Mouse (Mus musculus): ENCODE measurements around the gene Cep78. TPM values are rescaled to one million over a fixed set of nuclear protein-coding genes. Genes with fewer than 3 reads are reported as not detected.

The Cep78 gene
- polyA plus RNA-seq, 1 experiment from 2014 or later: 68.7 TPM

DNA sequence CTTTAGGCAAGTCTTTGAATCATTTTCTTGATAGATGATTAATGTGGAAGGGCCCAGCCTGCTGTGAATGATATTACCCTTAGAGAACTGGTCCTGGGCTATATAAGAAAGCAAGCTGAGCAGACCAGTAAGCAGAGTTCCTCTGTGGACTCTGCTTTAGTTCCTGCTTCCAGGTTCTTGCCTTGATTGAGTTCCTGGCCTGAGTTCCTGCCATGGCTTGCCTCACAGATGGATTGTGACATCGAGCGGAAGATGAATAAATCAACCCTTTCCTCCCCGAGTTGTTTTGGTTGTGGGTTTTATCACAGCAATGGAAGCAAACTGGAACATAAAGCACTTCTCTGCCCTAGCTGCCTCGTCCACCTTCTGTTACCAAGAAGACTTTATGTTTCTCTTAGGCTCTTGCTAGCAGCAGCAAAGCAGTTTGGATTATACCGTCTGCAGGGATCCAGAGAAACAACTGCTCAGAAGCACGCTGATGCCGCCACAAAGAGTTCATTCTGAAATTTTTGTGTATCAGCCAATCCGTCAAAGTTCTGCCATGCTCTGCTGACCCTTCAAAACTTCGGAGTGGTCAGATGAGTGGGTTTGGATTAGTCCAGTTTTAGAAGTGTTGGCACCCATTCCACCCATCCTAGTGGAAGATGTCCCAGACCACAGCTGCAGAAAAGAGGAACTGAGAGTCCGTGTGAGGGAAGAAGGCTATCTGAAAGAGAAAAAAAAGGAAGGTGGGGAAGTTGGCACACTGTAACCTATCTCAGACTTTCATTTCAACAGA is 30.6 kb upstream of the Cep78 start:
- no peaks in the 10 kb centered on the region for H3K4me1 ChIP-seq (replicated peaks; ENCODE audit: control insufficient read depth, insufficient read depth, low read length)
- H3K4me3 ChIP-seq (ENCODE audit: low read depth, low read length): no peak overlapping the region
- no peaks in the 10 kb centered on the region; the same call in 1 of the 2 replicates for H3K9me3 ChIP-seq (ENCODE audit: control insufficient read depth, low read length)
- ATAC-seq (replicated peaks; ENCODE audit: low FRiP score): no peak
- no peaks in the 10 kb centered on the region for H3K36me3 ChIP-seq (ENCODE audit: control insufficient read depth, insufficient read depth, low read length)
- DNase-seq (ENCODE audit: low spot score): no peak
- WGBS: 86% methylated on average over 10 of the region's 10 CpGs
- no peak overlapping the region for H3K9ac ChIP-seq (ENCODE audit: low read length)
- H3K4me2 ChIP-seq (ENCODE audit: low read depth, low read length, severe bottlenecking): no peak overlapping the region
- no peak overlapping the region for H3K27ac ChIP-seq (ENCODE audit: low read depth, low read length)
- H3K27me3 ChIP-seq (ENCODE audit: control insufficient read depth, insufficient read depth, low read length): no peaks in the 10 kb centered on the region

DNA sequence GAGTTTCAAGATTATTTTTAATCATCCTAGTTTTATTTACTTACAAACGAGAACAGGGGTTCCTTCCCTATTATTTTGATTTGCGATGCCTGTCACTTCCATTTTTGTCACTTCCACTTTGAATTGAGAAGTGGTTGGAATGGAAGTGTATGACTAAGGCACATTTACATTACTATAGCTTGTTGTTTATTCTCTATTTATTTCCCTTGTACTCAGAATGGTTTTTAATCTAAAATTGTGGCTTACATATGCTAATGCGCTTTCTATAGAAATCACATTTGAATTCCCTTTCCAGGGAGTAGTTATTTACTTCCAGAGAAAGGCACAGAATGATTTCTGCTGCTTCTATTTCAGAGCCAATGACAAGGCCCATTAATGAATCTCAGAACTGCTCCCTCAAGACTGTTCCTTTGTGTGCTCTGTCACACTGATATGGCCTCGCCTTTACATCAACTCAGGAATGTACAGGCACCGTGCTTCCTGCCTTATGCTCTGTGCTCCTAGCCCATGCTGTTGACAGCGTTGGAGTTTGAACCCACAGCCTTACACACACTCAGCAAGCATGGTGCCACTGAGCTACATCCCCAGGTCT is 25.1 kb upstream of the Cep78 start:
- Histone ChIP-seq H3K27ac (ENCODE audit: low read depth, low read length) (no peak overlapping the region), H3K4me1 (replicated peaks; ENCODE audit: control insufficient read depth, insufficient read depth, low read length) (no peaks in the 10 kb centered on the region), H3K36me3 (ENCODE audit: control insufficient read depth, insufficient read depth, low read length) (no peaks in the 10 kb centered on the region), H3K27me3 (ENCODE audit: control insufficient read depth, insufficient read depth, low read length) (no peaks in the 10 kb centered on the region), H3K4me2 (ENCODE audit: low read depth, low read length, severe bottlenecking) (no peak overlapping the region), H3K9ac (ENCODE audit: low read length) (no peak overlapping the region), H3K4me3 (ENCODE audit: low read depth, low read length) (no peak overlapping the region), H3K9me3 (ENCODE audit: control insufficient read depth, low read length) (no peaks in the 10 kb centered on the region)
- ATAC-seq (replicated peaks; ENCODE audit: low FRiP score): no peak
- no peak for DNase-seq (ENCODE audit: low spot score)
- WGBS: 63% methylated on average over 6 of the region's 6 CpGs

DNA sequence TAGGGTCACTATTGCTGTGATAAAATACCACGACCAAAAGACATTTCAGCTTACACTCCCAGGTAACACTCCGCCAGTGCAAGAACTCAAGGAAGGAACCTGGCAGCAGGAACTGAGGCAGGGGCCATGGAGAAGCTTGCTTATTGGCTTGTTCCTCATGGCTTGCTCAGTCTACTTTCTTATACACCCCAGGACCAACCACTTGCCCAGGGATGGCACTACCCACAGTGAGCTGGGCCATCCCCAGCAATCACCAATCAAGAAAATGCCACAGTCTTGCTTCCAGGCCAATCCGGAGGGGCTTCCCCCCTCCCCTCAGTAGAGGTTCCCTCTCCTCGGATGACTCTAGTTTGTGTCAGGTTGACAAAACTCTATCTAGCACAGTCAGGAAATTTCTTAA is 24.3 kb upstream of the Cep78 start:
- no peaks in the 10 kb centered on the region for H3K4me1 ChIP-seq (replicated peaks; ENCODE audit: control insufficient read depth, insufficient read depth, low read length)
- WGBS: 85% methylated on average over 4 of the region's 4 CpGs
- no peaks in the 10 kb centered on the region for H3K36me3 ChIP-seq (ENCODE audit: control insufficient read depth, insufficient read depth, low read length)
- no peak overlapping the region for H3K27ac ChIP-seq (ENCODE audit: low read depth, low read length)
- H3K27me3 ChIP-seq (ENCODE audit: control insufficient read depth, insufficient read depth, low read length): no peaks in the 10 kb centered on the region
- DNase-seq (ENCODE audit: low spot score) (no peak), ATAC-seq (replicated peaks; ENCODE audit: low FRiP score) (no peak)
- no peak overlapping the region for H3K4me3 ChIP-seq (ENCODE audit: low read depth, low read length)
- no peak overlapping the region for H3K4me2 ChIP-seq (ENCODE audit: low read depth, low read length, severe bottlenecking)
- H3K9me3 ChIP-seq (ENCODE audit: control insufficient read depth, low read length): no peaks in the 10 kb centered on the region
- no peak overlapping the region for H3K9ac ChIP-seq (ENCODE audit: low read length)

DNA sequence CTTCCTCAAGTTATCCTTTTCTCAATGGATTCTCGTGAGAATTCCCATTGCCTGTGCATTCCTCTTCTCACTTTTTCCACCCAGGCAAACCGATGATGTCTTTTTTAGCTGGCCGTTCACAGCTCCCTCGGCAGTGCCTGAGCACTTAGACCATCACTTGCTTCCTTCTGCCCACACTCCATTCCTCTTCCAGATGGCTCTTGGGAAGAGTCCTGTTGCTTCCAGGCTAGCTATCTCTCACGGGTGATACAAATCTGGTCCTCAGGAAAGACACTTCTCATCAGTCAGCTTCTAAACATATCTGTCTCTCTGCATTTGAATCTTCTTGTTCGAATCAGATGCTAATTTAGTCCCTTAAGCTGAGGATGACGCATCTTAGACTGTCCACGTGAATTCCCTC is 22.3 kb upstream of the Cep78 start:
- Histone ChIP-seq H3K36me3 (ENCODE audit: control insufficient read depth, insufficient read depth, low read length) (no peaks in the 10 kb centered on the region), H3K9ac (ENCODE audit: low read length) (no peak overlapping the region), H3K4me3 (ENCODE audit: low read depth, low read length) (no peak overlapping the region), H3K4me1 (replicated peaks; ENCODE audit: control insufficient read depth, insufficient read depth, low read length) (no peaks in the 10 kb centered on the region), H3K27me3 (ENCODE audit: control insufficient read depth, insufficient read depth, low read length) (no peaks in the 10 kb centered on the region), H3K27ac (ENCODE audit: low read depth, low read length) (no peak overlapping the region), H3K4me2 (ENCODE audit: low read depth, low read length, severe bottlenecking) (no peak overlapping the region), H3K9me3 (ENCODE audit: control insufficient read depth, low read length) (no peaks in the 10 kb centered on the region)
- ATAC-seq (replicated peaks; ENCODE audit: low FRiP score): no peak
- 90% methylated on average over 8 of the region's 8 CpGs for WGBS
- no peak for DNase-seq (ENCODE audit: low spot score)

DNA sequence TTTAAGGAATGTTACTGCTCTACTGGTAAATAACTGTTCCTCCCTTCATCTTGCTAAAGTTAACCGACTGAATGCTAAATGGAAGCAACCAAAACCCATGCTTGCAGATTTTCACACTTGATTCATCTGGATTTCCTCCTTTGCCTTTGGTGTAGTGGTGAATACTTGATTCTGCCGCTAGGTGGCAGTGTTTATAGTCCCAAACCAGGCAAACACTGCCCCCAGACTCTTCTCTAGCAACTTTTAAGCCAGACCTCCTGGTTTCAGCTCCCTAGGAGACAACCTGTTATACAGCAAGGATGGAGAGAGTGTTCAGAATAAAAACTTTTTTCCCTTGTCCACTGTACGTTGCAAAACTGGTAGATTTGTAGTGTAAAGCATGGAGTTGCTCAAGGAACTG is 13.4 kb upstream of the Cep78 start:
- Histone ChIP-seq H3K4me3 (ENCODE audit: low read depth, low read length) (no peak overlapping the region), H3K4me1 (replicated peaks; ENCODE audit: control insufficient read depth, insufficient read depth, low read length) (no peaks in the 10 kb centered on the region), H3K9me3 (ENCODE audit: control insufficient read depth, low read length) (no peaks in the 10 kb centered on the region), H3K27me3 (ENCODE audit: control insufficient read depth, insufficient read depth, low read length) (no peaks in the 10 kb centered on the region), H3K27ac (ENCODE audit: low read depth, low read length) (no peak overlapping the region), H3K9ac (ENCODE audit: low read length) (no peak overlapping the region), H3K4me2 (ENCODE audit: low read depth, low read length, severe bottlenecking) (no peak overlapping the region), H3K36me3 (ENCODE audit: control insufficient read depth, insufficient read depth, low read length) (no peaks in the 10 kb centered on the region)
- 3% methylated on average over 3 of the region's 3 CpGs for WGBS
- ATAC-seq (replicated peaks; ENCODE audit: low FRiP score) (0 out of 2 replicates have a peak, but pooled peaks have one; percentile 33), DNase-seq (ENCODE audit: low spot score) (peak; percentile 71)

DNA sequence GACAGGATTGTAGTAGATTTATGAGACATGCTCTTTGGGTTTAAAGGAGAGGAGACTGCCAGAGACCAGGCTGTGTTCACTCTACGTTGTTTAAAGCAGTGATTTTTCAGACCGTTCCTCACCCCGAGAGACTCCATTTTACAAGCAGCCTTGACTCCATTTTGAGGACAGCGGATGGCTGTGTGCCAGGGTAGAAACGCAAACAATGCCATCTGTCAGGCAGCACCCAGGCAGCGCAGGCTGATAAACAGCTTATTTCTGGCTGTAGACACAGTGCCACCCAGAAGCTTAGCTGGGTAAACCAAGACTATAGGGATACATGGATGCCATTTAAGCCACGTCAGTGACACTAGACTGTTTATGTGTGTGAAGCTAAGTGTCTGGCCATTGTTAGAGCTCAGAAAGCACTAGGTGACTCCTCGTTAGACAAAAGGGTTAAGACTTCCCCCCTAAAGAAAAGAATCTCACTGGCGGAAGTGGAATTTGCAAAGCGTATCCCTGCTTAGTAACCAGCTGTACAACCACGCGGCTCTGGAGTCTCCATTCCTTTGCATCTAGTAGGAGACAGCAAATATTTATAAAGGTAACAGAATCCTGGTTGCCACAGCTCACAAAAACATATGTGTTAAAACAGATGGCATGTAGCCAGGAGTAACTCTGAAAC is 12.2 kb upstream of the Cep78 start:
- Histone ChIP-seq H3K4me2 (ENCODE audit: low read depth, low read length, severe bottlenecking) (no peak overlapping the region), H3K27ac (ENCODE audit: low read depth, low read length) (no peak overlapping the region)

DNA sequence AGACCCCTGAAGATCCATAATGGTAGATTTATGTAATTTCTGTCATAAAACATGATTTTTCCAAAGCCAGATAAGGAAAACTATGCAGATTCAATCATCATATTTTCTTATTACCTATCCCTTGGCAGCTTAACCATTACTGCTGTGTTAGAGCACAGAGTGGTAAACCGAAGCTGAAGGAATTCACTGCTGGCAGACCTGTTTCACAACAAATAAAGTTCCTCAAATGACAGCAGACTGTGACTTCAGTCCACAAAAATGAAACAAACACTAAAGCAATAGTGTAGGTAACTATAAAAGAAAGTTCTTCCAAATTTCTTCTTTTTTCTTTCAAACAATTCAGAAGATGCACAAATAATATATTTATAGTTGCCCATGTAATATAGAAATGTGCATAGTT is 5.3 kb upstream of the Cep78 start:
- no peak overlapping the region for H3K27ac ChIP-seq (ENCODE audit: low read depth, low read length)
- no peaks in the 10 kb centered on the region for H3K9me3 ChIP-seq (ENCODE audit: control insufficient read depth, low read length)
- 91% methylated on average over 1 of the region's 1 CpGs for WGBS
- H3K4me1 ChIP-seq (replicated peaks; ENCODE audit: control insufficient read depth, insufficient read depth, low read length): no peaks in the 10 kb centered on the region
- ATAC-seq (replicated peaks; ENCODE audit: low FRiP score) (no peak), DNase-seq (ENCODE audit: low spot score) (no peak)
- H3K4me3 ChIP-seq (ENCODE audit: low read depth, low read length): no peak overlapping the region
- no peaks in the 10 kb centered on the region for H3K27me3 ChIP-seq (ENCODE audit: control insufficient read depth, insufficient read depth, low read length)
- no peaks in the 10 kb centered on the region for H3K36me3 ChIP-seq (ENCODE audit: control insufficient read depth, insufficient read depth, low read length)
- H3K9ac ChIP-seq (ENCODE audit: low read length): no peak overlapping the region
- H3K4me2 ChIP-seq (ENCODE audit: low read depth, low read length, severe bottlenecking): no peak overlapping the region

More for the DNA sequence above, 12.2 kb upstream of the Cep78 start:
- H3K9me3 ChIP-seq (ENCODE audit: control insufficient read depth, low read length): no peaks in the 10 kb centered on the region
- no peaks in the 10 kb centered on the region for H3K27me3 ChIP-seq (ENCODE audit: control insufficient read depth, insufficient read depth, low read length)
- DNase-seq (ENCODE audit: low spot score): no peak
- no peaks in the 10 kb centered on the region for H3K36me3 ChIP-seq (ENCODE audit: control insufficient read depth, insufficient read depth, low read length)
- no peak overlapping the region for H3K9ac ChIP-seq (ENCODE audit: low read length)
- no peaks in the 10 kb centered on the region for H3K4me1 ChIP-seq (replicated peaks; ENCODE audit: control insufficient read depth, insufficient read depth, low read length)
- no peak overlapping the region for H3K4me3 ChIP-seq (ENCODE audit: low read depth, low read length)
- ATAC-seq (replicated peaks; ENCODE audit: low FRiP score): no peak
- WGBS: 70% methylated on average over 12 of the region's 12 CpGs

DNA sequence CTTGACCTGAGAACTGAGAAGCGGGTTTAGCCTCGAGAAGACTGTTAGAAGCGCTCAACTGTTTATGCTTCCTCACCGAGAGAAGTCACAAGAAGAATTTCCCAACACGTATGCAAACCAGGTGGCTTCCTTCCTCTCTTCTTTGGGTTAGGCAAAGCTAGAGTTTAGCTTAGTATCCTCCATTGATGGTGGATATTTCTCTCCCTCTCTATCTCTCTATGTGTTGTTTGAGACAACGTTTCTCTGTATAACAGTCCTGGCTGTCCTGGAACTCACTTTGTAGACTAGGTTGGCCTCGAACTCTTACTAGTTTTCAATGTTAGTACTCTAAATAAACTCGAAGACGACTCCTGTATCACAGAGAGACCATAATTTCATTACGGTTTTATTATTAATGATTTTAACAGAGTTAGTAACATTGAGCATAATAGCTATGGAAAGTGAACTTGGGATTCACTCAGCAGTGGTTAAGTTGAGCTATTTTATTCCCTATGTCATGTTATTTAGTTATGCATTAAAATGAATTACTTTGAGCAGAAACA is 454 bp upstream of the Cep78 start:
- peak overlapping the region; percentile 57 for H3K4me2 ChIP-seq (ENCODE audit: low read depth, low read length, severe bottlenecking)
- H3K27me3 ChIP-seq (ENCODE audit: control insufficient read depth, insufficient read depth, low read length): no peaks in the 10 kb centered on the region
- no peaks in the 10 kb centered on the region for H3K9me3 ChIP-seq (ENCODE audit: control insufficient read depth, low read length)
- peak overlapping the region; percentile 88 for H3K4me3 ChIP-seq (ENCODE audit: low read depth, low read length)
- peak overlapping the region; percentile 95 for H3K9ac ChIP-seq (ENCODE audit: low read length)
- H3K27ac ChIP-seq (ENCODE audit: low read depth, low read length): no peak overlapping the region; the same call in 1 of the 2 replicates
- ATAC-seq (replicated peaks; ENCODE audit: low FRiP score) (no peak), DNase-seq (ENCODE audit: low spot score) (no peak)
- 0 out of 2 replicates have a peak, but pooled peaks cover 6% of the 10 kb centered on the region for H3K4me1 ChIP-seq (replicated peaks; ENCODE audit: control insufficient read depth, insufficient read depth, low read length)
- 29% methylated on average over 10 of the region's 10 CpGs for WGBS
- H3K36me3 ChIP-seq (ENCODE audit: control insufficient read depth, insufficient read depth, low read length): no peaks in the 10 kb centered on the region

Measured in forebrain, embryonic 11.5 days (tissue).